Mouse (Mus musculus) neural tube, embryonic 12.5 days (tissue): ENCODE measurements around the gene Eif2s1. TPM values are rescaled to one million over a fixed set of nuclear protein-coding genes. Genes with fewer than 3 reads are reported as not detected.

Experiments
- ATAC-seq: fragments of 200-750 bp; cut with Nextera tagmentation; 2 replicates; pipeline ENCODE4 v1.8.0; 2017; ENCODE audit warnings: low read depth, mild to moderate bottlenecking, moderate TSS enrichment, moderate library complexity; ENCODE audit not compliant: low FRiP score
- H3K27ac ChIP-seq: fragments of 300-500 bp; sonication (generic); 2 replicates; pipeline ENCODE4 v1.5.1; 2016
- H3K27me3 ChIP-seq: fragments of 300-500 bp; sonication (generic); replicated peaks from 2 replicates; pipeline ENCODE4 v1.6.1; 2016; ENCODE audit warnings: mild to moderate bottlenecking
- H3K36me3 ChIP-seq: fragments of 300-500 bp; sonication (generic); 2 replicates; pipeline ENCODE4 v1.6.1; 2016; ENCODE audit warnings: mild to moderate bottlenecking
- H3K4me1 ChIP-seq: fragments of 300-500 bp; sonication (generic); 2 replicates; pipeline ENCODE4 v1.6.1; 2016
- H3K4me2 ChIP-seq: fragments of 300-500 bp; sonication (generic); replicated peaks from 2 replicates; pipeline ENCODE4 v1.6.1; 2016; ENCODE audit warnings: mild to moderate bottlenecking
- H3K4me3 ChIP-seq: fragments of 300-500 bp; sonication (generic); 2 replicates; pipeline ENCODE4 v1.5.1; 2016
- H3K9ac ChIP-seq: fragments of 300-500 bp; sonication (generic); 2 replicates; pipeline ENCODE4 v1.6.1; 2016; ENCODE audit warnings: mild to moderate bottlenecking
- H3K9me3 ChIP-seq: fragments of 300-500 bp; sonication (generic); 2 replicates; pipeline ENCODE4 v1.6.1; 2016; ENCODE audit warnings: mild to moderate bottlenecking
- WGBS: fragments of 180-500 bp; shearing (Covaris S2); methylation state at CpG from one replicate; pipeline ENCODE4 v1.1.7; 2016; 5-methylcytosine and 5-hydroxymethylcytosine counted together
- polyA plus RNA-seq: library from polyadenylated mRNA; unstranded; fragments of >200 nt; fragmentation: Nextera tagmentation; extraction: Ambion mirVana; gene quantifications from 2 replicates; pipeline ENCODE4 v1.2.1, GENCODE M21; 2016

Gene Eif2s1
- polyA plus RNA-seq: 174 and 183 TPM in 2 replicates

DNA sequence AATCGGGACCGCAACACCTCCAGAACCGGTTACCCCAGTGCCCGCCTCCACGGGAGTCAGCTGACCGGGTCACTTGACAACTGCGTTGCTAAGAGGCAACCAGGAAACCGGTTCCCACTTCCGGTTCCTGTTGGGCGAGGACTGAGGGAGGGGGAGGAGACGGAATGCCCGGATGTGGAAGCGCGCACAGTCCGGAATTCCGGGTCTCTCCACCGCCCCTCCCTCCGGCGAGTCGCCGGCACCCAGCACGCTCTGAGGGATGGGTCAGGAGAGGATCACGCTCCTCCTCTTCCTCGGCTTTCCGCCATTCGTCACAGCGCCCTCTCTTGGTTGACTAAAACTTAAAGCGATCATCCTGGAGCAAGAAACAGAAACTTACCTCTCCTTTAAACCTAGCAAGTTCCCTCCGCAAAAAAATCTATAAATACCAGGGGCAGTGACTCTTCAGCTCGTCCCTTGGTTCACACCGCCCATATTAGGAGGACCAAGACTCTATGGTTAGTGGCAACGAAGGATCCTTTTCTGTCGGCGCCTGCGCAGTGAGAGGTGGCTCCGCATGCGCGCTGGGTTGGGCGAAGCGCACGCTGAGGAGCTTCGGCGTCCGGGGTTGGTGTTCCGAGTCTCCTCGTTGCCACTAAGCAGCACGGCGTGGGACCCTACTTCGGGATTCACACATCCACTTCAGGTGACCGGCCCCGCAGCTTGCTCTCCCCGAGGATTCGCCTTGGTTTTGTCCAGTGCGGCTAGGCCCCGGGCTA lies at the start of gene Eif2s1, which contains the start of gene Atp6v1d:
Eif2s1 (plus strand) TSS at position 324 of the 758 bp plus-strand sequence.
Atp6v1d (minus strand) TSS at position 143 of the 758 bp plus-strand sequence.
- Histone ChIP-seq H3K4me2 (peak within 1 kb of the TSS; percentile 89), H3K27ac (peak within 1 kb of the TSS; percentile 51; the same call in 1 of the 2 replicates), H3K27me3 (no peaks in the 10 kb centered on the region), H3K9me3 (no peaks in the 10 kb centered on the region), H3K4me3 (peak within 1 kb of the TSS; percentile 71), H3K36me3 (no peaks in the 10 kb centered on the region), H3K4me1 (peaks cover 22% of the 10 kb centered on the region), H3K9ac (peak within 1 kb of the TSS; percentile 81)
- WGBS: under 1% methylated on average over 55 of the region's 55 CpGs
- ATAC-seq: peak; percentile 100

DNA sequence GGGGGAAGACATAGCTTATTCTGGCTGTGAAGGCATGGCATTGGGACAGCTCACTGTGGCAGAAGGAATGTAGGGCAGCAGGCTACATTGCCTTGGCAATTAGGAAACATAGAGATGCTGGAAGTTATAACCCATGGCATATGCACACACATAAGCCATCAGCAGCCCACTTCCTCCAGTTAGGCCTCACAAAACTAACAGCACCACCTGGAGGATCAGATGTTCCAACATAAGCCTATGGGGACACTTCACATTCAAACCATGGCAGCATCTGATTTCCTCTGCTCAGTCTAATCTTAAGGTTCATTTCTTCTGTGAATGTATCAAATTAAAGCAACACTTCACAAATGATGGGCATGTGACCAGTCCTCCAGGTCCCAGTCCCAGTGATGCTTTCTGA lies 47.2 kb upstream of the Eif2s1 start:
- no peak overlapping the region for H3K4me2 ChIP-seq

DNA sequence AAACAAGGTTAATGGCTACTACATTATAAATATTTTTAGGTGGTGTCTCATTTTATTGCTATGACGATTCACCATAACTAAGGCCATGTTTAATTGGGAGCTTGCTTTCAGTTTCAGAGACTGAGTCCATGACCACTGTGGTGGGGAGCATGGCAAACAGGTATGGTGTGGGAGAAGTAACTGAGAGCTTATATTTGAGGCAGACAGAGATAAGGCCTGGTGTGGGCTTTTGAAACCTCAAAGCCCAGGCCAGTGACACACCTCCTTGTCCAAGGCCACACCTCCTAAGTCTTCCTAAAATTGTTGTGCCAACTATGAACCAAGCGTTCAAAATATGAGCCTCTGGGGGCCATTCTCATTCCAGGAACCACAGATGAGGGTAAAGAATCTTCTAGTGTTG lies 27.1 kb upstream of the Eif2s1 start:
- WGBS: 95% methylated on average over 2 of the region's 2 CpGs
- ATAC-seq: no peak

More for the DNA sequence above, 47.2 kb upstream of the Eif2s1 start:
- H3K4me3 ChIP-seq: no peak overlapping the region
- no peaks in the 10 kb centered on the region for H3K9me3 ChIP-seq
- ATAC-seq: no peak
- H3K4me1 ChIP-seq: no peaks in the 10 kb centered on the region
- H3K9ac ChIP-seq: no peak overlapping the region
- H3K27me3 ChIP-seq: no peaks in the 10 kb centered on the region
- H3K36me3 ChIP-seq: no peaks in the 10 kb centered on the region
- H3K27ac ChIP-seq: no peak overlapping the region

GRCm38 (mm10) chr12:78839906-78840305 lies 21.7 kb upstream of the Eif2s1 start:
- H3K27ac ChIP-seq: no peak overlapping the region
- H3K36me3 ChIP-seq: peaks cover 58% of the 10 kb centered on the region
- H3K27me3 ChIP-seq: no peaks in the 10 kb centered on the region
- H3K4me1 ChIP-seq: no peaks in the 10 kb centered on the region
- H3K9ac ChIP-seq: no peak overlapping the region
- no peaks in the 10 kb centered on the region for H3K9me3 ChIP-seq
- no peak overlapping the region for H3K4me2 ChIP-seq
- no peak overlapping the region for H3K4me3 ChIP-seq
- WGBS: 91% methylated on average over 4 of the region's 4 CpGs
- no peak for ATAC-seq

More for the DNA sequence above, 27.1 kb upstream of the Eif2s1 start:
- Histone ChIP-seq H3K27me3 (no peaks in the 10 kb centered on the region), H3K4me2 (no peak overlapping the region), H3K36me3 (peaks cover 35% of the 10 kb centered on the region), H3K27ac (no peak overlapping the region), H3K4me1 (no peaks in the 10 kb centered on the region), H3K4me3 (no peak overlapping the region), H3K9me3 (no peaks in the 10 kb centered on the region), H3K9ac (no peak overlapping the region)

GRCm38 (mm10) chr12:78842429-78842828 lies 19.2 kb upstream of the Eif2s1 start:
- Histone ChIP-seq H3K4me3 (no peak overlapping the region), H3K9ac (no peak overlapping the region), H3K4me1 (no peaks in the 10 kb centered on the region), H3K9me3 (no peaks in the 10 kb centered on the region), H3K27ac (no peak overlapping the region), H3K36me3 (peaks cover 51% of the 10 kb centered on the region), H3K4me2 (no peak overlapping the region), H3K27me3 (no peaks in the 10 kb centered on the region)
- ATAC-seq: no peak
- WGBS: 91% methylated on average over 1 of the region's 1 CpGs

DNA sequence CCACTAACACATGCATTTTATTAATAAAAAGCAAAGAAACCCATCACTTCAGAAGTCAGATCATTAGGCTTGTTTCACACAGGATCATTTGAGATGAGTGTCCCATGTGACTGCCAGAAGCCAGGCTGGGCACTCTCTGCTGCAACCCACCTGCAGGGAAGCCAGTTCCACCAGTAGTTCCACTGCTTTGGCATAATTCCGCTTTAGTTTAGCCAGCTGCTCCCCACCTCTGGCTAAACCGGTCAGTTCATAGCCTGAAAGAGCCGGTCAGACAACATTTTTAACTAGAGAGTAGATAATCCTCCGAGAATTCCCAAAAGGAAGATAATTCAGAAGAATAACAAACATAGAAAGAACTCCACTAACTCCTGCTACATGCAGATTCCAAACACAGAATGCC lies 13.4 kb upstream of the Eif2s1 start:
- peaks cover 51% of the 10 kb centered on the region for H3K36me3 ChIP-seq
- ATAC-seq: no peak
- WGBS: 94% methylated on average over 4 of the region's 4 CpGs

GRCm38 (mm10) chr12:78860921-78861495 lies 611 bp upstream of the Eif2s1 start:
- peak overlapping the region; percentile 72 for H3K9ac ChIP-seq
- H3K4me1 ChIP-seq: peaks cover 22% of the 10 kb centered on the region
- no peak overlapping the region for H3K27ac ChIP-seq
- 1% methylated on average over 30 of the region's 30 CpGs for WGBS
- H3K4me3 ChIP-seq: peak overlapping the region; percentile 71
- no peaks in the 10 kb centered on the region for H3K27me3 ChIP-seq
- no peaks in the 10 kb centered on the region for H3K9me3 ChIP-seq
- ATAC-seq: peak; percentile 41
- H3K4me2 ChIP-seq: peak overlapping the region; percentile 89
- H3K36me3 ChIP-seq: peaks cover 6% of the 10 kb centered on the region; the same call in 1 of the 2 replicates

More for the DNA sequence above, 13.4 kb upstream of the Eif2s1 start:
- Histone ChIP-seq H3K9me3 (no peaks in the 10 kb centered on the region), H3K4me2 (no peak overlapping the region), H3K27me3 (no peaks in the 10 kb centered on the region), H3K4me3 (no peak overlapping the region), H3K4me1 (no peaks in the 10 kb centered on the region), H3K27ac (no peak overlapping the region), H3K9ac (no peak overlapping the region)

DNA sequence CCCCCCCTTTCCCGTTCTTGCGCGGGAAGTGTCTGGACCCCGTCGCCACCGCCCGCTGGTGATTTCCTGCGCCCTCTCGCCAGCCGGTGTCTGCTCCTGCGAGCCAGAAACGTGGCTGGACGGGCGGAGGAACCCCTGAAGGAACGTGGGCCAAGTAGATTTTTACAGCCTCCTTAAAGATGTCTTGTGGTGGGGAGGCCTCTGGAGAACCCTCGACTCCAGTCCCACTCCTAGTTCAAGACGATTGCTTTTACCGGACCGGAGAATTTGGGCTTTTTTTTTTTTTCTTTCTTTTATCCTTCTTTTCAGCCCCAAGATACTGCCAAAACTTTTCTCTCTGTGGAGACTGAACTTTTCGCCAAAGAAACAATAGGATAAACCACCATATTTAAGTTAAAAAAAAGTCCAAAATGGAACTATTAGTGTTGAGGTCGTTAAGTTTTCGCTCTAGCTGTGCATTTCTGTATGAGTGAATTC lies 673 bp downstream of the Eif2s1 start:
- peak overlapping the region; percentile 51; the same call in 1 of the 2 replicates for H3K27ac ChIP-seq
- H3K4me2 ChIP-seq: peak overlapping the region; percentile 69
- H3K4me3 ChIP-seq: peak overlapping the region; percentile 71
- peaks cover 22% of the 10 kb centered on the region for H3K4me1 ChIP-seq
- H3K9me3 ChIP-seq: no peaks in the 10 kb centered on the region
- WGBS: under 1% methylated on average over 22 of the region's 22 CpGs
- H3K9ac ChIP-seq: peak overlapping the region; percentile 81
- peaks cover 2% of the 10 kb centered on the region; the same call in 1 of the 2 replicates for H3K36me3 ChIP-seq
- no peaks in the 10 kb centered on the region for H3K27me3 ChIP-seq
- ATAC-seq: no peak; the same call in 1 of the 2 replicates

DNA sequence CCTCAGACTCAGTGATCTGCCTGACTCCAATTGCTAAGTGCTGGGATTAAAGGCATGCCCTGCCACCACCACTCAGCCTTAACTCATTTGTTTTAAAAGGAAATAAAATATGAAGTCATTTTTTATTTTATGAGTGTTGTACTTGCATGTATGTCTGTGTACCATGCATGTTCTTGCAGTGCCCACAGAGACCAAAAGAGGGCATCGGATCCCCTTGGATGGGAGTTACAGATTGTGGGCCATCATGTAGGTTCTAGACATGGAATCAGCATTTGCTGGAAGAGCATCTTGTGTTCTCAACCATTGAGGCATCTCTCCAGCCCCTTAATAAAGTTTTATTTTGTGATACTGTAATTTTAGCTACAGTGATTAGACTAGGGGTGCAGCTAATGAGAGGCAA lies 3.8 kb downstream of the Eif2s1 start:
- no peak for ATAC-seq
- Histone ChIP-seq H3K4me3 (no peak overlapping the region), H3K27ac (no peak overlapping the region), H3K27me3 (no peaks in the 10 kb centered on the region), H3K36me3 (peaks cover 12% of the 10 kb centered on the region), H3K4me2 (no peak overlapping the region), H3K4me1 (peaks cover 12% of the 10 kb centered on the region), H3K9ac (no peak overlapping the region), H3K9me3 (no peaks in the 10 kb centered on the region)
- WGBS: 97% methylated on average over 1 of the region's 1 CpGs

GRCm38 (mm10) chr12:78868115-78868514 lies 6.5 kb downstream of the Eif2s1 start:
- peaks cover 22% of the 10 kb centered on the region for H3K36me3 ChIP-seq
- WGBS: 93% methylated on average over 1 of the region's 1 CpGs
- H3K9ac ChIP-seq: no peak overlapping the region
- no peak for ATAC-seq
- no peak overlapping the region for H3K4me3 ChIP-seq
- H3K4me2 ChIP-seq: no peak overlapping the region
- no peaks in the 10 kb centered on the region for H3K27me3 ChIP-seq
- no peak overlapping the region for H3K27ac ChIP-seq
- H3K9me3 ChIP-seq: no peaks in the 10 kb centered on the region
- peaks cover 2% of the 10 kb centered on the region for H3K4me1 ChIP-seq

DNA sequence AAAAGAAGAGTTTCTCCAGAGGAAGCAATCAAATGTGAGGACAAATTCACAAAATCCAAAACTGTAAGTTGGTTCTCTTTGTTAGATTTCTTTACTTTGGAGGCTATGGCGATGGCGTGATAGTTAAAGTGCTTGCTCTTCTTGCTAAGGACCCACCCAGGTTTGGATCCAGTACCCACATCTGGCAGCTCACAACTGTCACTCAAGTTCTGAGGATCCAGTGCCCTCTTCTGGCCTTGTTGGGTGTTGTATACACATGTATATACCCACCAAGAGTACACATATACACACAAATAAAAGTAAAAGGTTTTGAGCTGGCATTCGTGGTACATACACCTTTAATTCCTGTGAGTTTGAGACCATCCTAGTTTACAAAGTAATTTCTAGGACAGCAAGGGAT lies 13.0 kb downstream of the Eif2s1 start:
- H3K4me2 ChIP-seq: no peak overlapping the region
- no peak overlapping the region for H3K27ac ChIP-seq
- no peak for ATAC-seq
- no peaks in the 10 kb centered on the region for H3K9me3 ChIP-seq
- WGBS: 94% methylated on average over 3 of the region's 3 CpGs
- peaks cover 43% of the 10 kb centered on the region for H3K36me3 ChIP-seq
- no peak overlapping the region for H3K4me3 ChIP-seq
- no peaks in the 10 kb centered on the region for H3K4me1 ChIP-seq
- no peaks in the 10 kb centered on the region for H3K27me3 ChIP-seq
- H3K9ac ChIP-seq: no peak overlapping the region

- Histone ChIP-seq H3K9me3 (no peaks in the 10 kb centered on the region), H3K27me3 (no peaks in the 10 kb centered on the region), H3K27ac (no peak overlapping the region), H3K9ac (no peak overlapping the region), H3K36me3 (peaks cover 18% of the 10 kb centered on the region), H3K4me3 (no peak overlapping the region), H3K4me1 (no peaks in the 10 kb centered on the region), H3K4me2 (no peak overlapping the region)
- ATAC-seq: no peak
- WGBS: 82% methylated on average over 1 of the region's 1 CpGs
Observed at GRCm38 (mm10) chr12:78890062-78890461, 28.4 kb downstream of the Eif2s1 start.
